Mouse (Mus musculus) lung, adult 2 months (tissue): Measurements from ENCODE around the gene Traip. TPM values are rescaled to one million over a fixed set of nuclear protein-coding genes. Genes with fewer than 3 reads are reported as not detected.

ENCODE experiments used
- DNase-seq: peaks from one replicate; pipeline ENCODE4 v3.0.0; 2022
- H3K4me1 ChIP-seq: fragments of 200-500 bp; 2 replicates; pipeline ENCODE4 v1.6.1; 2011; ENCODE audit warnings: low read length; ENCODE audit not compliant: control insufficient read depth, insufficient read depth
- H3K4me3 ChIP-seq: fragments of 200-500 bp; replicated peaks from 2 replicates; pipeline ENCODE3; 2011; ENCODE audit warnings: low read depth, mild to moderate bottlenecking, control low read depth, low read length; ENCODE audit errors: extremely low read depth
- CTCF ChIP-seq: fragments of 200-500 bp; IDR thresholded peaks from 2 replicates; pipeline ENCODE4 v1.5.1; 2011; ENCODE audit warnings: mild to moderate bottlenecking, low read length, control low read depth; ENCODE audit not compliant: insufficient read depth
- POLR2A ChIP-seq: fragments of 200-500 bp; IDR thresholded peaks from 2 replicates; pipeline ENCODE4 v1.6.1; 2011; ENCODE audit warnings: low read depth, mild to moderate bottlenecking, control low read depth, low read length, borderline replicate concordance; ENCODE audit errors: extremely low read depth
- WGBS: fragments of 180-500 bp; shearing (Covaris S2); methylation state at CpG from one replicate; pipeline ENCODE4 v1.1.7; 2018; 5-methylcytosine and 5-hydroxymethylcytosine counted together
- polyA plus RNA-seq: library from polyadenylated mRNA; depleted of rRNA; stranded (reverse); fragments of >200 nt; gene quantifications from 2 replicates; pipeline ENCODE4 v1.2.3, GENCODE M21; 2012

Gene Traip
- polyA plus RNA-seq, 1 experiment = 0.93 TPM

DNA sequence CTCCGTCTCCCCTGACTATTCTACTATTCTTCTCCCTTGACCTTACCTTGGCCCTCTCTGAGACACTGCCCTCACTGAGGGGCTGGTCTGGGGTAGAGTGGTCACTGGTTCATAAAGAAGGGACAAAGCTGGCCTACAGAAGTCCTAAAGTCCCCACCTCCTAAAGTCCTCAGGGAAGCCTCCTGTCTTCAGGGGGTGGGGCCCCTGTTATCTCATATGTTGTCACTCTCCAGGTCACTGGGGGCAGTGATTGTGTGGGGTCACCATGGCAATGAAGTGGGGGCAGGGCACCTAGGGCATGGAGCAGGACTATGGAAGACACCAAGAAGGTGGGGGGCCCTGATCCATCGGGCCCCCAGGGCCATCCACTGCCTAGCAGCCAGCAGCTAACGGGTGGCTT, 21.8 kb upstream of the Traip start, which contains the start of gene Actl11:
TSS of gene Actl11 (plus strand) at position 301 of the 400 bp plus-strand sequence.
- Histone ChIP-seq H3K4me3 (no peak within 1 kb of the TSS), H3K4me1 (no peaks in the 10 kb centered on the region)
- TF ChIP-seq CTCF = no peak
- TF ChIP-seq POLR2A = no peak
- DNase-seq = no peak
- 67% methylated on average over 3 of the region's 3 CpGs for WGBS

DNA sequence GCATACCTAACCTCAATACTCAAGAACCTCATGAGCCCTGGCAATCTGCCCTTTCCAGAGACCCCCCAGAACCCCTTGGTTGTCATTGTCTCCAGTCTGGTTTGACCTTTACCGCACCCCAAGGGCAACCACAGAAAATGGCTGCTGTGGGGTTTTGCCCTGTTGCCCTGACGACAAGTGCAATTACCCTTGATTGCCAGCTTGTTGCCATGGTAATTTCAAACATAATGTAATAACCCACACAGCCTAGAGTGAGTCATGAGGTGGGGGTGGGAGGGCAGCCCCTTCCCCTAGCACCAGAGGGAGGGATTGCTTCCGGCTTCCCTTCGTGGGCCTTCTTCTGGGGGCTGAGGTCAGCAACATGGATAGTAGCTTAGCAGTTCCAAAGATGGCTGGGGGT, 17.7 kb upstream of the Traip start:
- 75% methylated on average over 4 of the region's 4 CpGs for WGBS

DNA sequence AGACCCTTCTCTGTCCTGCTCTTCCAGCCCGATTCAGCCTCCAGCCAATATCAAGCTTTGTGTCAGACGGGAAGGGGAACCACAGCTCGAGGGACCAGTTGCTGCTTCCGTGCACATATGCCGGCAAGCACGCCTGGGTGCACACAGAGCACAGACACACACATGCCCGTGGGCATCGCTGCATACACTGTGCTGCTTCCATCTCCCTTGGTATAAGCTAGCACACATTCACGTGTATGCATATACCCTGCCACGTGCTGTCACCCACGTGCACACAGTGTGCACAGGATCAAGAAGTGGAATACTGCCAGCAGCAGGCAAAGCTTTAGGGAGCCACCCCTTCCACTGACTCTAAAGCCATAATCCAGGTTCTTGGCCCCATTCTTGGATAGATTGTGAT, 15.8 kb upstream of the Traip start:
- Histone ChIP-seq H3K4me1 (no peaks in the 10 kb centered on the region), H3K4me3 (no peak overlapping the region)
- WGBS = 81% methylated on average over 11 of the region's 11 CpGs
- no peak for DNase-seq
- TF ChIP-seq POLR2A = no peak
- no peak for TF ChIP-seq CTCF

More for the DNA sequence above, 17.7 kb upstream of the Traip start:
- no peaks in the 10 kb centered on the region for H3K4me1 ChIP-seq
- DNase-seq = no peak
- H3K4me3 ChIP-seq = no peak overlapping the region
- no peak for TF ChIP-seq CTCF
- no peak for TF ChIP-seq POLR2A

DNA sequence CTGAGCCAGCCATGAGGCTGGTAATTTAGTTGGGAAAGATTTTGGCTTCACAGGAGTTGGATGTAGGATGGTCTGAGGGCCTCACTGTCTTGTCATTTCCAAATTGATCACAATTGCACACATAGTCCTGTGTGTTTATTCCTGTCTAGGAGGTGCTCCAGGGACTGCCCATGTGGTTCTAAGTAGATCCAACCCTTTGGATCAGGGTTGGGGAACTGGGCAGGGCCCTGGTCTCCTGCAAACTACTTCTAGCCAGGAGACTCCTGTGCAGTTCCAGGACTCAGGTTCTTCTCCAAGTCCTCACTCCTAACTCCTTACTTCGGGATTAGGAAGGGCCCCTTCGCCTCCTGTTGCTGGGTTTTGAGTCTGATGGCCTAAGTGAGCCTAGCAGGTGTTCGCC, 14.6 kb upstream of the Traip start, which contains the start of gene Camkv:
TSS of gene Camkv (plus strand) at position 301 of the 400 bp plus-strand sequence.
- DNase-seq = no peak
- TF ChIP-seq POLR2A (no peak), CTCF (no peak)
- 23% methylated on average over 3 of the region's 3 CpGs for WGBS
- no peak within 1 kb of the TSS for H3K4me3 ChIP-seq
- H3K4me1 ChIP-seq = no peaks in the 10 kb centered on the region

DNA sequence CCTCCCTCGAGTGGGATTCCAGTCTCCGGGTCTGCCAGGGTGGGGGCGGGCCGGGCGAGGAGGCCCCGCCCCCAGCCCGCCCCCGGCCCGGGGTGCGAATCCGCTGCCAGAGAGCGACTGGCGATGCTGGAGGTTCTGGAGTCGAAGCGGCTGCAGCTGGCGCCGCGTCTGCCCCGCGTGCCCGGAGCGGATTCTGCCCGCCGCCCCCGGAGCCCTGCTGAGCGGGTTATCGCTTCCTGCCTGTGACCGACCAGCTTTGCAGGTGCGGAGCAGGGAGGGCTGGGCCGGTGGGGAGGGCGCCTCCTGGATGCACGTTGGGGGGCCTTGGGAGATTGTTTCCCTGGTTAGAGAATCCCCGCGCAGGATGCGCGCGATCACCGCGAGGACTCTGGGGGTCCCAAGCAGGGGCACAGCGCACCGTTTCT, 14.1 kb upstream of the Traip start:
- Histone ChIP-seq H3K4me1 (no peaks in the 10 kb centered on the region), H3K4me3 (no peak overlapping the region)
- TF ChIP-seq CTCF (no peak), POLR2A (no peak)
- no peak for DNase-seq
- WGBS = 1% methylated on average over 41 of the region's 41 CpGs

DNA sequence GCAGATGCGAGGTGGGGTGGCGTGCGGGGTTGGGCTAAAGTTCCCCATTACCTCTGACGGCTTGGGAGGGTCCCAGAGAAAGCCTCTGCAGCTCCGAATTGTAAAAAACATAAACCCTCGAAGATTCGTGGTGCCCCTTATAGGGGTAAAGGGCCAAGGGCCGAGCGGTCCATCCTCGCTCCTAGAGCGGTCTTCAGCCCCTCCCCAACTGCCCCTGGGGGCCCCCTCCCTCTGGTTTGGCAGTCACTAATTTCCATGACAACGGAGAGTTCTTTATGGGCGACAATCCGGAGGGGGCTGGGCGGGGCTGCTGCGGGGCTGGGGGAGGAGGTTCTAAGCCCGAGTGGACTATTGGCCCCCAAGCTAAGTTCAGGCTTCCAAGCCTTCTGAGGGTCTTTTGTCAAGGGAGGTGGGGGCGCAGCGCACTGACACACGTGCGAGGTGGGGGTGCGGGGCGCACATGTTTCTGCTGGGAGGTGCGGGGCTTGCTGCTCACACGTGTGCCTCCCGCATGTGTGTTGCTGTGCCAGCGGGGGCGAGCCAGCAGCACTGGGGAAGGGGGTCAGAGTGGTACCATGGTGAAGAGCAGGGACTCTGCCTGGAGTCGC, 13.6 kb upstream of the Traip start:
- H3K4me3 ChIP-seq = no peak overlapping the region
- WGBS = 8% methylated on average over 29 of the region's 29 CpGs
- no peaks in the 10 kb centered on the region for H3K4me1 ChIP-seq
- TF ChIP-seq POLR2A (no peak), CTCF (no peak)
- DNase-seq = no peak

DNA sequence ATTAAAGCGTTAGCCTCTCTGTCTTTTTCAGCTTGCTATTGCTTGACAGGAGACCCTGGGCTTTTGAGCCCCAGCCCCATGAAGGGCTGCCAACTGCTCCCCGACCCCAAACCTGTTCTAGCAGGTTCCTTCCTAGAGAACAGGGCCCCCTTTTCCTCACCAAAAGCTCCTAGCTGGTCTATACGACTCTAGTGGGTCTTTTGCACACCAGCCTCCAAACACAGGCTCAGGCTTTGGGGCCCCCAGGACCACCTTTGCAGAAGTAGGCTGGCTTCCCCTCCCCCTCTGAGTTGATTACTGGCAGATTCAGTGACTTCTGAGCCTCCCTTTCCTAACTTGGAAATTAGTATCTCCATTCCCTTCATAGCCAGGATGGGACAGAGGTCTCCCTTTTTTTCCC, 13.1 kb upstream of the Traip start:
- WGBS = 34% methylated on average over 3 of the region's 3 CpGs
- Histone ChIP-seq H3K4me1 (no peaks in the 10 kb centered on the region), H3K4me3 (no peak overlapping the region)
- TF ChIP-seq POLR2A (no peak), CTCF (no peak)
- DNase-seq = no peak

DNA sequence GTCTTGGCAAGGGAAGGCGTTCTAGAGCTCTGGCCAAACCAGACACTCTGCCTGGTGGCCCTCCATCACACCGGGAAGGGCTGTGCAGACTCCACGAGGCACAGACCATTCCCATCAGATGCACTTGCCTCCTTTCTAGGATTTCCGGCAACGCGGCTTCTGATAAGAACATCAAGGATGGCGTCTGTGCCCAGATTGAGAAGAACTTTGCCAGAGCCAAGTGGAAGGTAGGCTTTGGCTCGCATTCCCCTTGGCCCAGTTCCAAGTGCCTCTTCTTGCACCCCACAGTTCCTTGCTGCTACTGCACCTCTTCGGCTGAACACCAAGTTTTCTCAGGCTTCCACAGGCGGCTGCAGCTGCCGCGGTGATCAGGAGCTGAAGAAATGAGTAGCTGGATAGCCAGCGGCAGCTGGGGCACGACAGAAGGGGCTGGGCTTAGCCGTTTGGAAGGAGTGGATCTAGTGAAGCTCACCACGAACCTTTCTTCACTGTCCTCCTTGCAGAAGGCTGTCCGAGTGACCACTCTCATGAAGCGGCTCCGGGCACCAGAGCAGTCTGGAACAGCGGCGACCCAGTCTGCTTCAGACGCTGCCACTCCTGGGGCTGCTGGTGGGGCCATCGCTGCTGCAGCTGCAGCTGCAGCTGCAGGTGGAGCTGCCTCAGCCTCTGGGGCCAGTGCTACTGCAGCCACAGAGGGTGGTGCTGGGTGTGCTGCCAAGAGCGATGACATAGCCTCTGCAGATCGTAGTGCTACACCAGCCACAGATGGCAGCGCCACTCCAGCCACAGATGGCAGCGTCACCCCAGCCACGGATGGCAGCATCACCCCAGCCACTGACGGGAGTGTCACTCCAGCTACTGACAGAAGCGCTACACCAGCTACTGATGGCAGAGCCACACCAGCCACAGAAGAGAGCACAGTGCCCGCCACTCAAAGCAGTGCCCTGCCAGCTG, 2.4 kb upstream of the Traip start:
- Histone ChIP-seq H3K4me1 (no peaks in the 10 kb centered on the region), H3K4me3 (no peak overlapping the region)
- TF ChIP-seq CTCF (no peak), POLR2A (no peak)
- no peak for DNase-seq
- WGBS = 78% methylated on average over 31 of the region's 31 CpGs

DNA sequence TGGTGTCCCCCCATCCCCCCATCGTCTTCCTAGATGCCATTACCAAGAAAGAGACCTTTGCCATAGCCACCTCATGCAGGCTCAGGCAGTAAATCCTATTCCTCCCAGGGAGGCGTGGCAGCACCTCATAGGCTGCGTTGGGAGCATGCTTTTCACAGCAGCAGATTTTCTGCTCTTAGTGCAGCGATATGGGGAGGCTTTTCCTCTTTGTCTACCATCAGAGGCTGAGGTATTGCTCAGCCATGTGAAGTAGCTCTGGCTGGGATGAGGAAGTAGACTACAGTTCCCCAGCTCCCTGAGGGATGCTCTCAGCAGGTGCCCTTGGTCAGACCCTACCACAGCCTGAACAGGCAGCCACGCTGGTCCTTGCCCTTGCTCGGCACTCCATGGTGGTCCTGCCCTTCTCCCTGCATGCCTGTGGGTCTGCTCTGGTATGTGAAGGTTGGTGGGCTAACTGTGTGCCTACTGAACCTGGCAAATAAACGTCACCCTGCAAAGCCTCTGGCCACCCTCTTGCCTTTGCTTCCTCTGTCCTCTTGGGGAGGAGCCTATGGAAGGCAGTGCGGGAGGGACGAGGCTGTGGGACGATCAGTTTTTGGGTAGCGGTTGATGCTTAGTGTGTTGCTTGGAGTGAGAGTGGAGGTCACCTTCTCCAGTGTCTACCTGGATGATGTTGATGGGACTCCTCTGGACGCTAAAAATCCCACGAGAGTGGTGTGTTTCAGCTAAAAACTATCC, 583 bp upstream of the Traip start:
- TF ChIP-seq POLR2A (no peak), CTCF (no peak)
- H3K4me3 ChIP-seq = no peak overlapping the region
- no peak for DNase-seq
- WGBS = 74% methylated on average over 13 of the region's 13 CpGs
- no peaks in the 10 kb centered on the region for H3K4me1 ChIP-seq

DNA sequence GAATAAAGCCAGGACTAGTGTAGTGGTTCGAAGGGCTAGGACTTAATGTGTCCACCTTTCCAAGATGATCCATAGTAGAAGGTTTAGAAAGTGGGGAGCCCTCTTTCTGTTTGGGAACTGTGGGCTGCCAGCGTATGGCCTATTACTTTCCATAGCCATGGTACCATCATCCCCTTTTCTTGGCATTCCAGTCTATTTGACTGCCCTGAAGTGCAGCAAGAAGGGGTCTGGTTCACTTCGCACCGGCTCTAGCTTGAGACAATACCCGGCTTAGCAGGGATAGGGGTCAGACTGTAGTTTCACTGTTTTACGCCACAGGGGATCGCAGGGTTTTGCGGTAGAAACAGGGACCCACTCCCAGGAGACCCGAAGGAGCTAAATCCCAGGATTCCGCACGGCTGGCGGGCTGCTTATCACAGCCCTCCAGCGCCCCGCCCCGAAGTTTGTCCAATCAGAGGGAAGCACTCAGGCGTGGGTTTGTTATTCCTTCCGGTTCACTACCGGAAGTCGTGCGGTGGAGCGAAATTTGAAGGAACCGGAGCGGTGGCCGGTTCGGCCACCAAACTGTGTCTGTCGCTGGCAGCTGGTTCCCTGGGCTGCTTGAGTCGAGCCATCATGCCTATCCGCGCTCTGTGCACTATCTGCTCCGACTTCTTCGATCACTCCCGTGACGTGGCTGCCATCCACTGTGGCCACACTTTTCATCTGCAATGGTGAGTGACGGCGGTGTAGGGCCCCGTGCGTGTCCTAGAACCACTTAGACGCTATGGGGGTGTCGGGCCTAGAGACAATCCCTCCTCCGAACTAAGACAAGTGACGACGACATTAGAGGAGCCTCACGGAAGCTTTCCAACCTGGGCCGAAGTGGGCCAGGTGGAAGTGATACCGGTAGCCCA, 772 bp downstream of the Traip start:
- peak overlapping the region; percentile 75 for H3K4me3 ChIP-seq
- WGBS = 10% methylated on average over 45 of the region's 45 CpGs
- peak; percentile 90 for DNase-seq
- no peak for TF ChIP-seq CTCF
- peak; percentile 72; the same call in 1 of the 2 replicates for TF ChIP-seq POLR2A
- no peaks in the 10 kb centered on the region for H3K4me1 ChIP-seq
